Mouse (Mus musculus): ENCODE results near the gene Serpine1. TPM values are rescaled to one million over a fixed set of nuclear protein-coding genes. Genes with fewer than 3 reads are reported as not detected.

Gene Serpine1
- polyA plus RNA-seq, 1 experiment, result 2.1 TPM

- no peaks in the 10 kb centered on the region for H3K4me1 ChIP-seq (ENCODE audit: control insufficient read depth, insufficient read depth, insufficient read length)
- 84% methylated on average over 3 of the region's 3 CpGs for WGBS
- no peak overlapping the region for H3K27ac ChIP-seq (ENCODE audit: insufficient read depth, low read length)
- no peak for DNase-seq (ENCODE audit: low read depth in 1 of 2, low spot score in 2 of 2)
- no peak for TF ChIP-seq POLR2A (IDR thresholded peaks at IDR 0.05; ENCODE audit: low read depth, low read length)
- TF ChIP-seq CTCF (IDR thresholded peaks at IDR 0.05; ENCODE audit: extremely low read depth, insufficient read depth, insufficient read length, insufficient replicate concordance), result no peak
- no peak overlapping the region for H3K4me3 ChIP-seq (ENCODE audit: extremely low read depth, insufficient read depth, insufficient read length)
- no peaks in the 10 kb centered on the region for H3K36me3 ChIP-seq (ENCODE audit: control insufficient read depth, insufficient read depth, low read length)
- H3K27me3 ChIP-seq (ENCODE audit: control insufficient read depth, insufficient read depth, low read length), result no peaks in the 10 kb centered on the region
Observed at GRCm38 (mm10) chr5:137085731-137086130, 13.7 kb upstream of the Serpine1 start.

GRCm38 (mm10) chr5:137085021-137085420, 13.0 kb upstream of the Serpine1 start:
- TF ChIP-seq POLR2A (IDR thresholded peaks at IDR 0.05; ENCODE audit: low read depth, low read length), result no peak
- Histone ChIP-seq H3K27me3 (ENCODE audit: control insufficient read depth, insufficient read depth, low read length) (no peaks in the 10 kb centered on the region), H3K36me3 (ENCODE audit: control insufficient read depth, insufficient read depth, low read length) (no peaks in the 10 kb centered on the region), H3K4me3 (ENCODE audit: extremely low read depth, insufficient read depth, insufficient read length) (no peak overlapping the region), H3K27ac (ENCODE audit: insufficient read depth, low read length) (no peak overlapping the region), H3K4me1 (ENCODE audit: control insufficient read depth, insufficient read depth, insufficient read length) (no peaks in the 10 kb centered on the region)
- no peak for DNase-seq (ENCODE audit: low read depth in 1 of 2, low spot score in 2 of 2)
- 75% methylated on average over 6 of the region's 6 CpGs for WGBS

- no peak for DNase-seq (ENCODE audit: low read depth in 1 of 2, low spot score in 2 of 2)
- H3K4me1 ChIP-seq (ENCODE audit: control insufficient read depth, insufficient read depth, insufficient read length), result no peaks in the 10 kb centered on the region
- no peak overlapping the region for H3K4me3 ChIP-seq (ENCODE audit: extremely low read depth, insufficient read depth, insufficient read length)
- H3K27me3 ChIP-seq (ENCODE audit: control insufficient read depth, insufficient read depth, low read length), result no peaks in the 10 kb centered on the region
- WGBS, result 87% methylated on average over 4 of the region's 4 CpGs
- no peaks in the 10 kb centered on the region for H3K36me3 ChIP-seq (ENCODE audit: control insufficient read depth, insufficient read depth, low read length)
- TF ChIP-seq POLR2A (IDR thresholded peaks at IDR 0.05; ENCODE audit: low read depth, low read length), result no peak
- TF ChIP-seq CTCF (IDR thresholded peaks at IDR 0.05; ENCODE audit: extremely low read depth, insufficient read depth, insufficient read length, insufficient replicate concordance), result no peak
- H3K27ac ChIP-seq (ENCODE audit: insufficient read depth, low read length), result no peak overlapping the region
Observed at GRCm38 (mm10) chr5:137083051-137083450, 11.0 kb upstream of the Serpine1 start.

GRCm38 (mm10) chr5:137079849-137080248, 7.8 kb upstream of the Serpine1 start:
- 42% methylated on average over 5 of the region's 5 CpGs for WGBS
- Histone ChIP-seq H3K4me1 (ENCODE audit: control insufficient read depth, insufficient read depth, insufficient read length) (peaks cover 4% of the 10 kb centered on the region; the same call in 1 of the 2 replicates), H3K27me3 (ENCODE audit: control insufficient read depth, insufficient read depth, low read length) (no peaks in the 10 kb centered on the region), H3K36me3 (ENCODE audit: control insufficient read depth, insufficient read depth, low read length) (no peaks in the 10 kb centered on the region), H3K4me3 (ENCODE audit: extremely low read depth, insufficient read depth, insufficient read length) (no peak overlapping the region), H3K27ac (ENCODE audit: insufficient read depth, low read length) (no peak overlapping the region)
- DNase-seq (ENCODE audit: low read depth in 1 of 2, low spot score in 2 of 2), result no peak
- TF ChIP-seq POLR2A (IDR thresholded peaks at IDR 0.05; ENCODE audit: low read depth, low read length), result no peak

- WGBS, result 79% methylated on average over 6 of the region's 6 CpGs
- Histone ChIP-seq H3K4me3 (ENCODE audit: extremely low read depth, insufficient read depth, insufficient read length) (no peak overlapping the region), H3K4me1 (ENCODE audit: control insufficient read depth, insufficient read depth, insufficient read length) (peaks cover 4% of the 10 kb centered on the region; the same call in 1 of the 2 replicates), H3K27ac (ENCODE audit: insufficient read depth, low read length) (no peak overlapping the region), H3K27me3 (ENCODE audit: control insufficient read depth, insufficient read depth, low read length) (no peaks in the 10 kb centered on the region), H3K36me3 (ENCODE audit: control insufficient read depth, insufficient read depth, low read length) (no peaks in the 10 kb centered on the region)
- DNase-seq (ENCODE audit: low read depth in 1 of 2, low spot score in 2 of 2), result no peak
- TF ChIP-seq CTCF (IDR thresholded peaks at IDR 0.05; ENCODE audit: extremely low read depth, insufficient read depth, insufficient read length, insufficient replicate concordance), result no peak
- no peak for TF ChIP-seq POLR2A (IDR thresholded peaks at IDR 0.05; ENCODE audit: low read depth, low read length)
Observed at GRCm38 (mm10) chr5:137078616-137079015, 6.5 kb upstream of the Serpine1 start.

GRCm38 (mm10) chr5:137078041-137078440, 6.0 kb upstream of the Serpine1 start:
- WGBS, result 89% methylated on average over 14 of the region's 14 CpGs

GRCm38 (mm10) chr5:137077187-137077586, 5.1 kb upstream of the Serpine1 start:
- H3K27ac ChIP-seq (ENCODE audit: insufficient read depth, low read length), result no peak overlapping the region
- no peaks in the 10 kb centered on the region for H3K36me3 ChIP-seq (ENCODE audit: control insufficient read depth, insufficient read depth, low read length)
- WGBS, result 90% methylated on average over 7 of the region's 7 CpGs
- peaks cover 4% of the 10 kb centered on the region; the same call in 1 of the 2 replicates for H3K4me1 ChIP-seq (ENCODE audit: control insufficient read depth, insufficient read depth, insufficient read length)
- DNase-seq (ENCODE audit: low read depth in 1 of 2, low spot score in 2 of 2), result no peak
- H3K4me3 ChIP-seq (ENCODE audit: extremely low read depth, insufficient read depth, insufficient read length), result no peak overlapping the region
- no peaks in the 10 kb centered on the region for H3K27me3 ChIP-seq (ENCODE audit: control insufficient read depth, insufficient read depth, low read length)
- TF ChIP-seq POLR2A (IDR thresholded peaks at IDR 0.05; ENCODE audit: low read depth, low read length) (no peak), CTCF (IDR thresholded peaks at IDR 0.05; ENCODE audit: extremely low read depth, insufficient read depth, insufficient read length, insufficient replicate concordance) (no peak)

More at GRCm38 (mm10) chr5:137078041-137078440, 6.0 kb upstream of the Serpine1 start:
- no peak for DNase-seq (ENCODE audit: low read depth in 1 of 2, low spot score in 2 of 2)
- no peak overlapping the region for H3K4me3 ChIP-seq (ENCODE audit: extremely low read depth, insufficient read depth, insufficient read length)
- H3K27me3 ChIP-seq (ENCODE audit: control insufficient read depth, insufficient read depth, low read length), result no peaks in the 10 kb centered on the region
- TF ChIP-seq POLR2A (IDR thresholded peaks at IDR 0.05; ENCODE audit: low read depth, low read length) (no peak), CTCF (IDR thresholded peaks at IDR 0.05; ENCODE audit: extremely low read depth, insufficient read depth, insufficient read length, insufficient replicate concordance) (no peak)
- H3K36me3 ChIP-seq (ENCODE audit: control insufficient read depth, insufficient read depth, low read length), result no peaks in the 10 kb centered on the region
- H3K4me1 ChIP-seq (ENCODE audit: control insufficient read depth, insufficient read depth, insufficient read length), result peaks cover 4% of the 10 kb centered on the region; the same call in 1 of the 2 replicates
- no peak overlapping the region for H3K27ac ChIP-seq (ENCODE audit: insufficient read depth, low read length)
